Mouse (Mus musculus) heart, postnatal 10 days (tissue): ENCODE data around the gene Tmem39a. TPM values are rescaled to one million over a fixed set of nuclear protein-coding genes. Genes with fewer than 3 reads are reported as not detected.

Experiments
- DNase-seq, 2 experiments: peaks; one replicate each; pipeline ENCODE4 v3.0.0; 2021
- intact Hi-C: fragments of 180-260 bp; cut with DNase I; formaldehyde crosslinking; loops from one replicate; pipeline ENCODE4 v1.15.1; 2025
- total RNA-seq, 2 experiments: library from RNA; stranded (reverse); gene quantifications; 2 replicates each; pipeline ENCODE4 v1.2.3; 2021

The Tmem39a gene
- total RNA-seq, 2 experiments from 2014 or later, result 24.2 to 30.8 TPM

DNA sequence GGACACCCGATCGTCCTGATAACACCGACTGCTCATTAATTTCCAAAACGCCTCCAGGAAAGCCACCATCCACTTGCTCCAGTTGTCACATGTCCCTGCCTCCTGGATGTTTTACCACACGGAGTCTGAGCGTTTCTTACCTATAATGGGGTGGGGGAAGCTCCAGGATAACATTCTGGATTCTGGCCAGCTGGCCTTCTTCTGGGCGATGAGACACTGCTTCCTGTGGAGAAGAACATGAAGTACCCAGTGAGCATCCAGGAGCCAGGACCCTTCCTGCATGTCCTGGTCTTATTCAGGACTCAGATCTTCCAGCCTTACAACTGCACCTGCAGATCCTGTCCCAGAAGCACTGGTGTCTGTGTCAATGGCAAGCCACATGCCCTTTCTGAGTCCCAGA, 66.9 kb downstream of the Tmem39a start:
- intact Hi-C loops, result no loop called here
- no peak for DNase-seq

DNA sequence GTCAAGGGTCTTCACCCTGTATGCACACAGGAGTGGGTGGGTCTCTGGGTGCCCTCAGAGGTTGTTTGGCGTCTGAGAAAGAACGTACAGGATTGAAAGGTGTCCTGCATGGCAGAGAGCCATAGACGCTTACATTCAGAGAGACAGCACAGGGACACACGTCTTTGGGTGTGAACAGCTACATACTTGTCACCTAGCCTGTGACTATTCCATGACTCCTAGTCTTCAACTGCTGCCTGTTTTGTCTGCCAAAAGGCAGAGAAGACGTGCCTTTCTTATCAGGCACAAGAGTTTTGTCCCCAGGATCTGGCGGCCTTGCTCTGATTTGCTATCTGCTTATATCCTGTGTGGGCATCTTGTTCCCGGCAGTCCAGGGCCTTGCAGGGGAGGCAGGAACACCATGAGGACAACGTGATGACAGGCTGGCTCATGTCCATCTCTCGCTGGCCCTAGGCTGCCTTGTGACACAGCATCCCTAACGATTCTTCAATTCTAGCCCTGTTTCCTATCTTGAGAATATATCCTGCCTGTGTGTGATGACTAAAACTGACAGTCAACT, 67.4 kb downstream of the Tmem39a start:
- intact Hi-C loops, result no loop called here
- peak; percentile 51 to 74 for DNase-seq

DNA sequence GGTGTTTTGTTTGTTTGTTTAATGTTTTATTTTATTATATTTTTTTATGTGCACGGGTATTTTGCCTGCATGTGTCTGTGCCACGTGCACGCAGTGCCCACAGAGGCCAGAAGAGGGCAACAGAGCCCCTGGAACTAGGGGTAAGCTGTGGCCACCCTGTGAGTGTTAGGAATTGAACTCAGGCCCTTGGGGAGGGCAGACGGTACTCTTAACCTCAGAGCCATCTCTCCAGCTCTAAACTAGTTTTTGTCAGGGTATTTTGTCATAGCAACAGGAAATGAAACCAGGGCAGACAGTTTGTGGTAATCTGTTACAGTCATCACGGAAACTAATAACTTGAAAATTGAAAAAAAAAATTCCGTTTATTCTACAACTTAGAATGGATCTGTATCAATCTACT, 73.6 kb downstream of the Tmem39a start:
- DNase-seq, result peak; percentile 73 to 81
- intact Hi-C loops, result loop anchor here (10.0 kb wide), 1 partner anchor 73 kb away; no protein-coding TSS in a partner anchor

DNA sequence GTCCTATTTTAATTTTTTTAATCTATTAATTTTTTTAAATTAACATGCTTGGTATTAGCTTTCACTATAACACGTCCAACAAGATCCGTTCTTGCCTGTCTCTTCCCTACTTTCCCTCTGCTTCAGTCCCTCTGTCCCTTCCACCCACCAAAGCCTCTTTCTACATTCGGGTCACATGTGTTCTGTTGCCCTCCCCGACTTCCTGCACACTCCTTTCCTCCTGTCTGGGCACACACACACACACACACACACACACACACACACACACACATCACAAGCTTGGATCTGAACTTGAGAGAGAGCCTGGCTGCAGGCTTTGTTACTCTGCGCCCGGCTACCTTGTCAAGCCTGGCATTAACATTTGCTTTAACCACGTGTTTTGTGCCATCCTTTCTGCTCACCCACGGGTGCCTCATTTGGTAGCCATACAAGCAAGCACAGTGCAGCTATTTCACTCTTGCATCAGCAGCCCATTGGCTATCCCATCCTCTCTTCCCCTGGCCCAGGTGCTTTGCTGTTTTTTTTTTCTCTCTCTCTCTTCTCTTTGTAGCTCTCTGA, 77.4 kb downstream of the Tmem39a start:
- no peak for DNase-seq
- intact Hi-C loops, result loop anchor here (5.0 to 10.0 kb wide), 2 partner anchors 36 to 69 kb away; no protein-coding TSS in a partner anchor

DNA sequence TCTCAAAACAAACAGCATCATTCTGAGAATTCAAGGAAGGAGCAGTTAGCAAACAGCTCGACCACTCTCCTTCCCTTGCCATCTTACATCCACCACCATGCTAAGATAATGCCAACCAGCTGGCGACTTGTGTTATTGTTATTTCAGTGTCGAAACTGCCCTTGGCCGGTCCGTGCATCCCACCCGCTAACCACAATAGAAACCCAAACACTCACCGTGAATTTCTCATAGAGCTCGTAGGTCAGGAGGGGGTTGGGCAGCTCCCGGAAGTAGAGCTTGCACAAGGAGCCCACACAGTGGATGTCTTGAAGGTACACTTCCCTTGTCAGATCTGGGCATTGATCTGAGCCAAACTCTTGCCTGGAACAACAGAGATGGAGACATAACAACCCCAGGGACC, 78.2 kb downstream of the Tmem39a start:
- no peak for DNase-seq
- intact Hi-C loops, result loop anchor here (5.0 to 10.0 kb wide), 2 partner anchors 36 to 68 kb away; no protein-coding TSS in a partner anchor

DNA sequence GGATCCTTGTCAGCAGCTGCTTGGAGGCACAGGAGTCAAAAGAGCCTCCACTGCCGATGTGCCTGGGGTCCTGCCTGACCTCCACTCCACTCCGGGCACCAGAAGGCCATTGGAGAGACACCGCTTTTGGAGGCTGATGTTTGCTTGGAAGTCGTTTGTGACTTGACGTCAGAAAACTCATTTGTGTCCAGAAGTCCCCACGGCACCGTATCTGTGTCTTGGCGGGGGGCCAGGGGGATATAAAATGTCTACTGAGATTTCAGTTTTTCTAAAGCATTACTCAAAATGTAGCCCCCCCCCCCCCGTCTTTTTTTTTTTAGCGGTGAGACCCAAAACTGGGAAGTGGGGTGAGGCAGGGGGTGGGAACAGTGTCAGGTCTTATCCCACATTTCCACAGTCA, 78.6 kb downstream of the Tmem39a start:
- DNase-seq, result no peak
- intact Hi-C loops, result loop anchor here (5.0 to 10.0 kb wide), 2 partner anchors 35 to 68 kb away; no protein-coding TSS in a partner anchor

Other genes starting within 250 kb of the Tmem39a start
- not detected for gene Maats1, start 216.6 kb upstream of the Tmem39a start, total RNA-seq
- 100 to 1,000 TPM; 250 to 263 TPM for gene Cox17, start 211.7 kb upstream of the Tmem39a start, total RNA-seq
- not detected for gene Gm21987, start 211.7 kb upstream of the Tmem39a start, total RNA-seq
- gene Popdc2, start 196.5 kb upstream of the Tmem39a start, total RNA-seq, result 100 to 1,000 TPM; 675 to 721 TPM
- gene Pla1a, start 125.6 kb upstream of the Tmem39a start, total RNA-seq, result 10 to 100 TPM in 1 of 2 experiments, 1 to 10 TPM in 1; 9.8 to 12.1 TPM
- gene Adprh, start 106.0 kb upstream of the Tmem39a start, total RNA-seq, result 10 to 100 TPM; 32.2 to 33.6 TPM
- gene Cd80, start 103.1 kb upstream of the Tmem39a start, total RNA-seq, result under 1 TPM; 0.53 to 0.84 TPM
- 10 to 100 TPM; 54.1 to 59.0 TPM for gene Timmdc1, start 36.0 kb upstream of the Tmem39a start, total RNA-seq
- gene Poglut1, start 8.4 kb upstream of the Tmem39a start, total RNA-seq, result 10 to 100 TPM; 14.0 to 15.5 TPM
- gene Arhgap31, start 154.6 kb downstream of the Tmem39a start, total RNA-seq, result 10 to 100 TPM; 58.3 to 65.7 TPM
- gene B4galt4, start 183.6 kb downstream of the Tmem39a start, total RNA-seq, result 10 to 100 TPM; 10.1 to 13.0 TPM
- gene Upk1b, start 241.6 kb downstream of the Tmem39a start, total RNA-seq, result 1 to 10 TPM; 6.2 to 7.9 TPM